Mouse (Mus musculus): ENCODE measurements around the gene Ghitm. TPM values are rescaled to one million over a fixed set of nuclear protein-coding genes. Genes with fewer than 3 reads are reported as not detected.

The Ghitm gene
- 212 and 219 TPM in 2 replicates for polyA plus RNA-seq (2014; fragmentation: Nextera tagmentation; extraction: Ambion mirVana)

- Histone ChIP-seq H3K9me3 (ENCODE audit: control insufficient read depth, low read length) (no peaks in the 10 kb centered on the region), H3K36me3 (ENCODE audit: control insufficient read depth, insufficient read depth, low read length) (peaks cover 7% of the 10 kb centered on the region; the same call in 1 of the 2 replicates), H3K4me2 (ENCODE audit: low read depth, low read length) (peak within 1 kb of the TSS; percentile 62), H3K9ac (replicated peaks; ENCODE audit: low read depth, low read length) (peak within 1 kb of the TSS; percentile 93), H3K27ac (ENCODE audit: low read depth, low read length) (peak within 1 kb of the TSS; percentile 78), H3K27me3 (ENCODE audit: control insufficient read depth, insufficient read depth, low read length) (no peaks in the 10 kb centered on the region), H3K4me3 (ENCODE audit: low read depth, low read length) (peak within 1 kb of the TSS; percentile 92), H3K4me1 (ENCODE audit: control insufficient read depth, insufficient read depth, low read length) (peaks cover 6% of the 10 kb centered on the region)
- peak; percentile 100 for ATAC-seq (ENCODE audit: low read depth)
- WGBS = under 1% methylated on average over 38 of the region's 38 CpGs
Measured at GRCm38 (mm10) chr14:37135127-37135593, at the start of gene Ghitm. TSS of gene Ghitm (minus strand) at chr14:37135272.

- H3K9me3 ChIP-seq (ENCODE audit: control insufficient read depth, low read length) = no peaks in the 10 kb centered on the region
- no peak overlapping the region for H3K4me3 ChIP-seq (ENCODE audit: low read depth, low read length)
- no peak for ATAC-seq (ENCODE audit: low read depth)
- H3K4me1 ChIP-seq (ENCODE audit: control insufficient read depth, insufficient read depth, low read length) = no peaks in the 10 kb centered on the region
- WGBS = 89% methylated on average over 2 of the region's 2 CpGs
- H3K9ac ChIP-seq (replicated peaks; ENCODE audit: low read depth, low read length) = no peak overlapping the region
- no peak overlapping the region for H3K27ac ChIP-seq (ENCODE audit: low read depth, low read length)
- H3K27me3 ChIP-seq (ENCODE audit: control insufficient read depth, insufficient read depth, low read length) = no peaks in the 10 kb centered on the region
- H3K4me2 ChIP-seq (ENCODE audit: low read depth, low read length) = no peak overlapping the region
- H3K36me3 ChIP-seq (ENCODE audit: control insufficient read depth, insufficient read depth, low read length) = no peaks in the 10 kb centered on the region
Measured at GRCm38 (mm10) chr14:37184871-37185270, 49.8 kb upstream of the Ghitm start.

GRCm38 (mm10) chr14:37174484-37174883 is 39.4 kb upstream of the Ghitm start:
- H3K9ac ChIP-seq (replicated peaks; ENCODE audit: low read depth, low read length) = no peak overlapping the region
- H3K4me2 ChIP-seq (ENCODE audit: low read depth, low read length) = no peak overlapping the region
- no peak overlapping the region for H3K27ac ChIP-seq (ENCODE audit: low read depth, low read length)
- no peaks in the 10 kb centered on the region for H3K9me3 ChIP-seq (ENCODE audit: control insufficient read depth, low read length)
- 87% methylated on average over 3 of the region's 3 CpGs for WGBS
- no peaks in the 10 kb centered on the region for H3K27me3 ChIP-seq (ENCODE audit: control insufficient read depth, insufficient read depth, low read length)
- ATAC-seq (ENCODE audit: low read depth) = no peak
- H3K4me1 ChIP-seq (ENCODE audit: control insufficient read depth, insufficient read depth, low read length) = no peaks in the 10 kb centered on the region
- no peaks in the 10 kb centered on the region for H3K36me3 ChIP-seq (ENCODE audit: control insufficient read depth, insufficient read depth, low read length)
- H3K4me3 ChIP-seq (ENCODE audit: low read depth, low read length) = no peak overlapping the region

GRCm38 (mm10) chr14:37165266-37165926 is 30.3 kb upstream of the Ghitm start:
- Histone ChIP-seq H3K4me3 (ENCODE audit: low read depth, low read length) (no peak overlapping the region), H3K36me3 (ENCODE audit: control insufficient read depth, insufficient read depth, low read length) (no peaks in the 10 kb centered on the region), H3K27me3 (ENCODE audit: control insufficient read depth, insufficient read depth, low read length) (no peaks in the 10 kb centered on the region), H3K9me3 (ENCODE audit: control insufficient read depth, low read length) (no peaks in the 10 kb centered on the region), H3K27ac (ENCODE audit: low read depth, low read length) (no peak overlapping the region), H3K9ac (replicated peaks; ENCODE audit: low read depth, low read length) (no peak overlapping the region), H3K4me2 (ENCODE audit: low read depth, low read length) (no peak overlapping the region), H3K4me1 (ENCODE audit: control insufficient read depth, insufficient read depth, low read length) (no peaks in the 10 kb centered on the region)
- no peak for ATAC-seq (ENCODE audit: low read depth)
- 73% methylated on average over 1 of the region's 1 CpGs for WGBS

GRCm38 (mm10) chr14:37164392-37165032 is 29.4 kb upstream of the Ghitm start:
- no peak for ATAC-seq (ENCODE audit: low read depth)
- 81% methylated on average over 4 of the region's 4 CpGs for WGBS
- Histone ChIP-seq H3K9ac (replicated peaks; ENCODE audit: low read depth, low read length) (no peak overlapping the region), H3K4me1 (ENCODE audit: control insufficient read depth, insufficient read depth, low read length) (no peaks in the 10 kb centered on the region), H3K36me3 (ENCODE audit: control insufficient read depth, insufficient read depth, low read length) (no peaks in the 10 kb centered on the region), H3K27ac (ENCODE audit: low read depth, low read length) (no peak overlapping the region), H3K9me3 (ENCODE audit: control insufficient read depth, low read length) (no peaks in the 10 kb centered on the region), H3K4me3 (ENCODE audit: low read depth, low read length) (no peak overlapping the region), H3K27me3 (ENCODE audit: control insufficient read depth, insufficient read depth, low read length) (no peaks in the 10 kb centered on the region), H3K4me2 (ENCODE audit: low read depth, low read length) (no peak overlapping the region)

- Histone ChIP-seq H3K4me2 (ENCODE audit: low read depth, low read length) (no peak overlapping the region), H3K9ac (replicated peaks; ENCODE audit: low read depth, low read length) (no peak overlapping the region), H3K27me3 (ENCODE audit: control insufficient read depth, insufficient read depth, low read length) (no peaks in the 10 kb centered on the region), H3K27ac (ENCODE audit: low read depth, low read length) (no peak overlapping the region), H3K4me1 (ENCODE audit: control insufficient read depth, insufficient read depth, low read length) (no peaks in the 10 kb centered on the region), H3K36me3 (ENCODE audit: control insufficient read depth, insufficient read depth, low read length) (no peaks in the 10 kb centered on the region), H3K9me3 (ENCODE audit: control insufficient read depth, low read length) (no peaks in the 10 kb centered on the region), H3K4me3 (ENCODE audit: low read depth, low read length) (no peak overlapping the region)
- WGBS = 86% methylated on average over 4 of the region's 4 CpGs
- ATAC-seq (ENCODE audit: low read depth) = no peak
Measured at GRCm38 (mm10) chr14:37163277-37163956, 28.3 kb upstream of the Ghitm start.

GRCm38 (mm10) chr14:37154391-37154790 is 19.3 kb upstream of the Ghitm start:
- Histone ChIP-seq H3K9ac (replicated peaks; ENCODE audit: low read depth, low read length) (no peak overlapping the region), H3K4me3 (ENCODE audit: low read depth, low read length) (no peak overlapping the region), H3K36me3 (ENCODE audit: control insufficient read depth, insufficient read depth, low read length) (no peaks in the 10 kb centered on the region), H3K4me1 (ENCODE audit: control insufficient read depth, insufficient read depth, low read length) (no peaks in the 10 kb centered on the region), H3K27ac (ENCODE audit: low read depth, low read length) (no peak overlapping the region), H3K27me3 (ENCODE audit: control insufficient read depth, insufficient read depth, low read length) (no peaks in the 10 kb centered on the region), H3K9me3 (ENCODE audit: control insufficient read depth, low read length) (no peaks in the 10 kb centered on the region; the same call in 1 of the 2 replicates), H3K4me2 (ENCODE audit: low read depth, low read length) (no peak overlapping the region)
- ATAC-seq (ENCODE audit: low read depth) = no peak
- WGBS = 91% methylated on average over 1 of the region's 1 CpGs

GRCm38 (mm10) chr14:37139051-37139710 is 4.1 kb upstream of the Ghitm start:
- H3K9me3 ChIP-seq (ENCODE audit: control insufficient read depth, low read length) = no peaks in the 10 kb centered on the region
- no peaks in the 10 kb centered on the region for H3K27me3 ChIP-seq (ENCODE audit: control insufficient read depth, insufficient read depth, low read length)
- H3K9ac ChIP-seq (replicated peaks; ENCODE audit: low read depth, low read length) = no peak overlapping the region
- WGBS = 46% methylated on average over 8 of the region's 8 CpGs
- no peak overlapping the region for H3K4me3 ChIP-seq (ENCODE audit: low read depth, low read length)
- no peak overlapping the region for H3K27ac ChIP-seq (ENCODE audit: low read depth, low read length)
- no peak overlapping the region for H3K4me2 ChIP-seq (ENCODE audit: low read depth, low read length)
- peaks cover 2% of the 10 kb centered on the region for H3K4me1 ChIP-seq (ENCODE audit: control insufficient read depth, insufficient read depth, low read length)
- no peaks in the 10 kb centered on the region for H3K36me3 ChIP-seq (ENCODE audit: control insufficient read depth, insufficient read depth, low read length)
- no peak for ATAC-seq (ENCODE audit: low read depth)

Data from neural tube, embryonic 14.5 days (tissue).